ENCODE assay signal across 24 mouse cellular contexts in the genomic region with DNA sequence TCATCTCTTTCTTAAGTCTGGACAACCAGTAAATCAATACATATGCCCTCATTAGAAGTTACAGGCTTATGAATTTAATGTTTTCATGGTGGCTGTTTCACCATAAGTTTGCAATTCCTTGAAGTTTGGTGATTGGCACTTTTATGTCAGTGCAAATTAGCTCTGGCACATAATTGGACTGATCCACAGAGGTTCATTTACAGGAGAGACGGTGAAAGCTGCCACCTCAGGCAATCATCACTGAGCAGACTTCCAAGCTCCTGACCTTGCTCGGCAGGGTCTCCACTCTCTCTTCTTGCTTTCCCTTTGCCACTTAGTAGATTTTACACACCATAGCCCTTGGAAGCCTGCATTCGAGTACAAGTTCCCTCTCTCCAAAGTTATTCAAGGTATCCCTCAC.
DNase-seq lines count a peak whose midpoint lies in the region; ATAC-seq lines count a peak whose summit lies in the region.
"Had no signal": no experiment of that assay in that cellular context is flagged by ENCODE, and none has a peak within 500 bp of the region (broad histone marks: within the 10 kb centered on the region; RNA-seq: fewer than 3 reads in every experiment).

No protein-coding gene starts in this region.

- peak overlapping the region; percentile 44; the same call in 1 of the 2 replicates for H3K27ac ChIP-seq in limb, embryonic 13.5 days
- no peak overlapping the region for H3K27ac ChIP-seq in liver, embryonic 12.5 days
- H3K27ac ChIP-seq: embryonic facial prominence, embryonic 10.5 days; forebrain, embryonic 13.5 days; gastrocnemius, adult 2 months; heart, embryonic 13.5 days; hindbrain, embryonic 15.5 days had no signal

- no peaks in the 10 kb centered on the region for H3K27me3 ChIP-seq in limb, embryonic 13.5 days
- no peaks in the 10 kb centered on the region for H3K27me3 ChIP-seq in liver, embryonic 12.5 days (replicated peaks)
- H3K27me3 ChIP-seq: forebrain, embryonic 13.5 days; heart, embryonic 13.5 days; hindbrain, embryonic 15.5 days had no signal

- peak; percentile 44; the same call in 1 of the 2 replicates for ATAC-seq in limb, embryonic 13.5 days (ENCODE audit: low FRiP score, low read depth)
- ATAC-seq in liver, embryonic 12.5 days: no peak
- ATAC-seq: CD4-positive, CD25-positive, alpha-beta regulatory T cell, adult 4 months; forebrain, embryonic 13.5 days; inflammation-experienced regulatory T-cells, adult 6 months had no signal

- H3K4me1 ChIP-seq in limb, embryonic 13.5 days: peaks cover 21% of the 10 kb centered on the region
- no peaks in the 10 kb centered on the region for H3K4me1 ChIP-seq in liver, embryonic 12.5 days
- H3K4me1 ChIP-seq: embryonic facial prominence, embryonic 10.5 days; heart, embryonic 13.5 days; hindbrain, embryonic 15.5 days had no signal

- H3K36me3 ChIP-seq in limb, embryonic 13.5 days: no peaks in the 10 kb centered on the region
- no peaks in the 10 kb centered on the region for H3K36me3 ChIP-seq in liver, embryonic 12.5 days
- H3K36me3 ChIP-seq: embryonic facial prominence, embryonic 10.5 days; G1E; heart, embryonic 13.5 days; hindbrain, embryonic 15.5 days had no signal

- H3K4me3 ChIP-seq in limb, embryonic 13.5 days: no peak overlapping the region
- H3K4me3 ChIP-seq in liver, embryonic 12.5 days: no peak overlapping the region
- H3K4me3 ChIP-seq: embryonic facial prominence, embryonic 10.5 days; erythroblast, embryonic 14.5 days; forebrain, embryonic 13.5 days; gastrocnemius, adult 2 months; heart, embryonic 13.5 days; hindbrain, embryonic 15.5 days had no signal

- H3K4me2 ChIP-seq in limb, embryonic 13.5 days (replicated peaks): no peak overlapping the region
- H3K4me2 ChIP-seq in liver, embryonic 12.5 days: no peak overlapping the region
- H3K4me2 ChIP-seq: forebrain, embryonic 13.5 days; heart, embryonic 13.5 days; hindbrain, embryonic 15.5 days had no signal

- WGBS in limb, embryonic 13.5 days: 9% methylated on average over 3 of the region's 3 CpGs
- WGBS in liver, embryonic 12.5 days (ENCODE audit: insufficient replicate concordance): 60% methylated on average over 3 of the region's 3 CpGs

- no peak overlapping the region for H3K9ac ChIP-seq in limb, embryonic 13.5 days
- H3K9ac ChIP-seq in liver, embryonic 12.5 days: no peak overlapping the region
- H3K9ac ChIP-seq: forebrain, embryonic 13.5 days; heart, embryonic 13.5 days; hindbrain, embryonic 15.5 days had no signal

- H3K9me3 ChIP-seq in limb, embryonic 13.5 days: no peaks in the 10 kb centered on the region
- H3K9me3 ChIP-seq in liver, embryonic 12.5 days (replicated peaks): no peaks in the 10 kb centered on the region
- H3K9me3 ChIP-seq: embryonic facial prominence, embryonic 10.5 days; forebrain, embryonic 13.5 days; heart, embryonic 13.5 days; hindbrain, embryonic 15.5 days had no signal

- peak; percentile 5 for DNase-seq in embryo, embryonic 10.5 days (ENCODE audit: low spot score)
- no peak for DNase-seq in embryo, embryonic 10 days (ENCODE audit: low spot score)
- peak; percentile 4 for DNase-seq in retina, embryonic 14.5 days (ENCODE audit: low spot score)
- no peak for DNase-seq in retina, postnatal 1 day
- DNase-seq in spleen, postnatal 14 days (ENCODE audit: low spot score in 2 of 2): no peak
- DNase-seq: adrenal gland, postnatal 10 days; B cell, adult 2 months; cerebellum, adult 11-12 months; cerebellum, adult 9-10 months; cerebellum, postnatal 25 days; gastrocnemius, adult 2 months; gastrocnemius, postnatal 25 days; heart, postnatal 36 days; kidney, adult 11 months had no signal

Comparison
In these comparisons a context has a peak if more than half of its experiments do, and no peak if none do; other contexts are left out.
1. DNase-seq: peak in embryo, embryonic 10.5 days (single experiment) and retina, embryonic 14.5 days (single experiment); none in embryo, embryonic 10 days (single experiment), retina, postnatal 1 day (single experiment) and spleen, postnatal 14 days (0 of 2).